Mouse (Mus musculus) neutrophil, adult 65 days (primary cell): ENCODE measurements around the gene Gm5565. TPM values are rescaled to one million over a fixed set of nuclear protein-coding genes. Genes with fewer than 3 reads are reported as not detected.

Experiments used
- total RNA-seq: library from RNA; stranded (reverse); gene quantifications from 2 replicates; pipeline ENCODE4 v1.2.4, GENCODE M21; 2023

The Gm5565 gene
- total RNA-seq = not detected in 2 replicates

DNA sequence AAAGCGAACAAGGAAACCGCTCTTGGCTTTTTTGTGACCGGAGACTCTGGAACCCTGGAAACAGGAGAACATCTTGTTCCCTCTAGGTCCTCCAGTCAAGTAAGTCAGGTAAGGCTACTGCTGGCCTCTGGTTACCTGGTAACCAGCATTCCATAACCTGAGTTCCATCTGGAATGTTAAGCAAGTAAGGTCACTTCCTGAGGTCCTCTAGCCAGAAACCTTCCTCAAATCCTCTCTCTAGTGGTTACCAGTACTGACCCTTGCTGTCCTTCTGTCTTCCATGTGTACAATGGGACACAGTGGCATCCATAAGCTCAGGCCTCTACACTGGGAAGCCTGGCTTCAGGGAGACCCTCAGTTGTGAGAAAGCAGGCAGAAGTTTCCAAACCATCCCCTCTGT is at the start of gene Gm5565:
TSS of gene Gm5565 (minus strand) at position 101 of the 400 bp plus-strand sequence.

DNA sequence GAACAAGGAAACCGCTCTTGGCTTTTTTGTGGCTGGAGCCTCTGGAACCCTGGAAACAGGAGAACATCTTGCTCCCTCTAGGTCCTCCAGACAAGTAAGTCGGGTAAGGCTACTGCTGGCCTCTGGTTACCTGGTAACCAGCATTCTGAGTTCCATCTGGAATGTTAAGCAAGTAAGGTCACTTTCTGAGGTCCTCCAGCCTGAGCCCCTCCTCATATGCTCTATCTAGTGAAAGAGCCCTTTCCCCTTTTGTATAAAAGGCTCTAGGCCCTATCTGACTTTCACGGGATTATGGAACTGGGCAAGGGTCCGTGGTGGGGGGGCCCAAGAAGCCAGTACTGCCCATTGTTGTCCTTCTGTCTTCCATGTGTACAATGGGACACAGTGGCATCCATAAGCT is 24.9 kb upstream of the Gm5565 start, which contains the start of gene 1700001J03Rik:
TSS of gene 1700001J03Rik (minus strand) at position 101 of the 400 bp plus-strand sequence.

DNA sequence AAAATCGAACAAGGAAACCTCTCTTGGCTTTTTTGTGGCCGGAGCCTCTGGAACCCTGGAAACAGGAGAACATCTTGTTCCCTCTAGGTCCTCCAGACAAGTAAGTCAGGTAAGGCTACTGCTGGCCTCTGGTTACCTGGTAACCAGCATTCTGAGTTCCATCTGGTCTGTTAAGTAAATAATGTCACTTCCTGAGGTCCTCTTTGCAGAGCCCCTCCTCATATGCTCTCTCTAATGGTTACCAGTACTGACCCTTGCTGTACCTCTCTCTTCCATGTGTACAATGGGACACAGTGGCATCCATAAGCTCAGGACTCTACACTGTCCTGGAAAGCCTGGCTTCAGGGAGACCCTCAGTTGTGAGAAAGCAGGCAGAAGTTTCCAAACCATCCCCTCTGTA is 10.3 kb upstream of the Gm5565 start, which contains the start of gene Gm6309:
TSS of gene Gm6309 (minus strand) at position 101 of the 400 bp plus-strand sequence.

Other genes starting within 250 kb of the Gm5565 start
- gene Cyp3a25, start 150.9 kb downstream of the Gm5565 start, total RNA-seq = not detected in 2 replicates
- not detected in 2 replicates for gene Cyp3a59, start 81.3 kb downstream of the Gm5565 start, total RNA-seq
- not detected in 2 replicates for gene Gm6309, start 10.2 kb upstream of the Gm5565 start, total RNA-seq
- 0.85 TPM in 1 of 2 replicates, not detected in the other for gene 1700001J03Rik, start 24.8 kb upstream of the Gm5565 start, total RNA-seq
- 43.9 and 50.9 TPM in 2 replicates for gene Rnf6, start 61.0 kb upstream of the Gm5565 start, total RNA-seq
- gene Cdk8, start 70.7 kb upstream of the Gm5565 start, total RNA-seq = 17.3 and 23.2 TPM in 2 replicates
- not detected in 2 replicates for gene Wasf3, start 224.4 kb upstream of the Gm5565 start, total RNA-seq